Mouse (Mus musculus) megakaryocyte, adult 5-6 weeks (primary cell): ENCODE data around the gene Med9. TPM values are rescaled to one million over a fixed set of nuclear protein-coding genes. Genes with fewer than 3 reads are reported as not detected.
"Not testable (repeated sequence)": the region's sequence is repeated elsewhere in the genome, so short reads cannot be mapped to it uniquely, and the experiment has no call there.

Source experiments
- ATAC-seq: 2 replicates; pipeline ENCODE4 v1.8.0; 2016; ENCODE audit warnings: mild to moderate bottlenecking, inconsistent platforms; ENCODE audit not compliant: poor library complexity, severe bottlenecking
- total RNA-seq, 2 experiments: library from RNA; stranded (forward) in 1 of 2; stranded (reverse) in 1 of 2; fragments of 153-499, 151-499 nt in 1 of 2; fragments of 221-1000, 200-1000 nt in 1 of 2; gene quantifications; 2 replicates each; pipeline versions ENCODE4 v1.2.3 to v1.2.4; 2015 to 2017

Med9 gene
- total RNA-seq, 2 experiments from 2014 or later: 11.0 to 14.1 TPM

GRCm38 (mm10) chr11:59944855-59945254, 3.2 kb upstream of the Med9 start:
- not testable (repeated sequence) for ATAC-seq

GRCm38 (mm10) chr11:59948401-59948767, 378 bp downstream of the Med9 start:
- ATAC-seq: 0 out of 2 replicates have a peak, but pooled peaks have one; percentile 23

- no peak for ATAC-seq
These were observed 4.9 kb downstream of the Med9 start for GRCm38 (mm10) chr11:59952892-59953291.

DNA sequence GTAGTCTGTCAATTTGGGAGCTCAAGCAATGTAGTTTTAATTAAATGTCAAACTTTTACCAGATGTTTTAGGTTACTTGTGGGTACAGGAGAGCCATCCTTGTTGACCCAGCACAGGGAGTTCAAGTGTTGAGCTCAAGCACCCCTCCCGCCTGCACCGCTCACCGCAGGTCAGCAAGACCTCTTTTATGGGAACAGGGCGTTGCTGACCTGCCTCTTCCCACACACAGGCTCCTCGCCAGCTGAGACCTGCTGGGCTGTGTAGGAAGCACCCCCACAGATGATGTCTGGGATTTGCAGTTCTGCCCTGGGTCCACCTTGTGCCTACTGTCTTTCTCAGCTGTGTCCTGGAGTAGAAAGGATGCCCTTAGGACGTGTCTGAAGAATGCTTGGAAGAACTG, 8.7 kb downstream of the Med9 start:
- no peak for ATAC-seq

DNA sequence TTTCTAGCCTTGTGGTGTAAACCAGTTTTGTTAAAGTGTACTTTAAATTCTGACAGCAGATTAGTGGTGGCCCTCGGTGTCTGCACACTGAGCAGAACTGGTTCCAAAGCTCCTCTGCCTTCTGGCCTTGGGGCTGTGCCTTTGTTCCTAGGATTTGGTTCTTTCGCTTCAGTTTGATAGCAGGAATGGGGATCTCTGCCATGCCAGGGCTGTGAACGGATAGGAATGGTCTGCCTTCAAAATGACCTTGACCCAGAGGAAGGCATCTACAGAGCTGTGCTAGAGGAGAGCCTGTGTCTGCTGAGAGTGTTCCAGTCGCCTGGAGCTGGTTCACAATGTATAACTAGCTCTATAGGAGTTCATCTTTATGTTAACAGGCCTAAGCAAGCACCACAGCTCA, 11.4 kb downstream of the Med9 start:
- ATAC-seq: no peak

DNA sequence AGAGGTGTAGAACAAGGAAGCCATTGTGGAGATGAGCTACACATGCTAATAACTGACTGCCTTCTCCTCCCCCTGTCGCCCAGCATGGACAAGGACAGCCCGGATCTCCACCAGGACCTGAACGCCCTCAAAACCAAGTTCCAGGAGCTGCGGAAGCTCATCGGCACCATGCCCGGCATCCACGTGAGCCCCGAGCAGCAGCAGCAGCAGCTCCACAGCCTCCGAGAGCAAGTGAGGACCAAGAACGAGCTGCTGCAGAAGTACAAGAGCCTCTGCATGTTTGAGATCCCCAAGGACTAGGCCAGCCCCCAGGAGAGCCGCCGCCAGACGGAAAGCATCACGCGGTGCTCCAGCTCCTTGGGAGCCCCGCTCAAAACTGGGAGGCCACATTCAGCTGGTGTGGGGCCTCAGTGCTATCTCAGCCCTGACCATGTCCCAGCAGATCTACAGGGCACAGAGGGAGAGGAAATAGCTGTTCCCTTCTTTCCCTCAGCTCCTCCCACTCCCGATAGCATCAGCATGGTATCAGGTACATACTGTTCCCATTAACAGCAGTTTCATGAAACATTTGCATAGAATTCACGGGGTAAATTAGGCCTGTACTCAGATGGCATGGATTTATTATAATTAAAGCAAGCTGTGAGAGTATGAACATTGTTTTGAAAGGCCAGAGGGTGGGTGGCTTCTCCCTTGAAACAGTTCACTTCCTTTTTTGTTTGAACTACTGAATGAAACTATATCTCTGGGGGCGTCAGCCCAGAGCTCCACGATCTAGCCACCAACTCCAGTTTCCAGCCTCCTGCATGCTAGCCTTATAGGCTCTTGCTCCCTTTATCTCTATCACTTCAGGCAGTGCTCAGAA, 12.7 kb downstream of the Med9 start:
- no peak for ATAC-seq

- ATAC-seq: no peak
These were observed 13.4 kb downstream of the Med9 start for GRCm38 (mm10) chr11:59961338-59961875.

DNA sequence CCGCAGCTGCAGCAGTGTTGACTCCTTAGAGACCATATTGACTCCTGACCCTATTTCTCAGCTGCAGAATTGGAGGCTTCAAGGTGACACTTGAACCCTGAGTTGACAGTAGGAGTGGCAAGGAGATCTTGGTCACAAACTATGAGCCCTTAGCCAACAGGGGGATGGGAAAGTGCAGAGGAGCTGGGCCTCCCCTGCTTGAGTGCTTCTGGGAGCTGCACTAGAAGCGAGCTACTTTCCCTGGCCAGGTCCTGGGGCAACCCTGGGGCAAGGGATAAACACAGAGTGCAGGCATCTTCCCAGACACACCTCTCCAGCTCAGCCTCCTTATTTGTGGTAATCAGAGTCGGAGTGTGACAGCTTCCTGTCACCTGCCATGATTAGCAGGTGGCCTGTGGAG, 14.6 kb downstream of the Med9 start:
- no peak for ATAC-seq

GRCm38 (mm10) chr11:59963364-59964162, 15.6 kb downstream of the Med9 start:
- no peak for ATAC-seq

- peak; percentile 11 for ATAC-seq
These were observed 16.3 kb downstream of the Med9 start for GRCm38 (mm10) chr11:59964163-59964758.

- peak; percentile 91 for ATAC-seq
These were observed 16.8 kb downstream of the Med9 start, which contains the start of gene Rasd1 for GRCm38 (mm10) chr11:59964818-59965217. Gene Rasd1 (minus strand): TSS chr11:59964944.

DNA sequence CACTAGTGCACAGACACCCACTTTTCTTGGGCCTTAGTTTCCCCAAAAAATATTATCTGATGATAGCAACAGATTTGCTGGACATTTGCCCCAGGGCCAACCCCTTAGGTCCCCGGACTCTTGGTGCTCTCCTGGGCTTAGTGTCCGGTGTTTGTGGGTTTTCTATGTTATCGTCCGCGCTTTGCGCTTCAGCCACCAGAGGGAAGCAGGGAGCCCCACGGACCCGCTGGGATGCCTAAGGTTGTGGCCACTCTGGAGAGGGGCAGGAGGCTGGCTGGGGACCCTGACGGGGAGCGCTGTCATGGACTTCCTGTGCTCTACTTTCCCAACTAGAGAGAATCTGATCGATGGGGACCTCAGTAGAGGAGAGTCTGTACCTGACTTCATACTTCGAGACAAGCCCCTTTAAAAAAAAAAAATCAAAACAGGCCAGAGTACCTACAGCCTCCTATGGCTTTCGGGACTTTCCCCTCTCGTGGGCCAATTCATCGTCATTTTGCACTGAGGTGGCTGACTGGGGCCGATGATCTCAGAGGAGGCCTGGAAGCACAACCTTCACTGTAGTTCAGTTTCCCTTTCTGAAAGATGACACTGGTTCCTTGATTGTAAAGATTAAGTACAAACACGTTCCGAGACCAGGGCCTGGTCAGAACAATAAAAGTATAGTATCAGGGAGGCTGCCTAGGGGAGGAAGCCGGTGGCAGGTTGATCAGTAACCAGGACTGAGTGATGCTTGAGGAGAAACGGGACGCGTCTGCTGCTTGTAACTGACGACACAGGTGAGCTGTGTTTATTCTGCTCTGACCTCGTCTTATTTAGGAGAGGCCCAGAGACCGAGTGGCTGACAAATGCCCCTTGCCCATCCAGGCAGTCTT, 17.5 kb downstream of the Med9 start:
- ATAC-seq: peak; percentile 82

DNA sequence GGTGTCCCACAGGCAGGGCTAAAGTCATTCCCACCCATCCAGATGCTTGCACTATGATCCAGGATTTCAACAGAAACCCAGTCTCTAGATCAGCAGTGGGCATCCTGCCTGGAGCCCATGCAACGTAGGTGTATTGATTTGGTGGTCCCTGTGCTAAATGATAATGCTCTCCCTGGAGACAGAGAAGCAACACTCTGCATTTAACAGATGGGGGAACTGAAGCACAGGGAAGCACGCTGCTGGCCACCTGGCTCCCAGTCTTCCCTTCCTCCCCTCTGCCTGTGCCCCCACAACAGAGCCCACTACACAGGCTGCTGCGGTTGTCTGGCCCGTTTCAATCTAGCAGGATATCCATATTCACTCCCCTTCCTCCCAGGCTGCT, 18.1 kb downstream of the Med9 start:
- no peak for ATAC-seq

DNA sequence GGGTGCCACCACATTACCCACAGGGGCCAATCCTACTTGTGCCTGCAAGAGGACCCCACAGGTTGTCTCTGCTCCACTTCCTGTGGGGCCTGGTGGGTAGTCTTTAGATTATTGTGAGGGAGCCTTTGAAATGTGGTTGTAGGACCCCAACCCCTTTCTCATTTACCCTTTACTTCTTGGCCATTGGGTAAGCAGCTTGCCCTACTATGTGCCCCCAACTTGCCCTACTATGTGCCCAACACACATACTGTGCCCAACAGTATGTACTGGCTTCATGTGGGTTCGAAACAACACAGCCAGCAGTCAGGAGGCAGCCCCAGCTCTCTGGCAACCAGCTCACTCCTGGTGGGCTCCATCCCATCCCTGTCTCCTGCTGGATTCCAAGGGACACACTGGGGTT, 19.8 kb downstream of the Med9 start:
- ATAC-seq: no peak

DNA sequence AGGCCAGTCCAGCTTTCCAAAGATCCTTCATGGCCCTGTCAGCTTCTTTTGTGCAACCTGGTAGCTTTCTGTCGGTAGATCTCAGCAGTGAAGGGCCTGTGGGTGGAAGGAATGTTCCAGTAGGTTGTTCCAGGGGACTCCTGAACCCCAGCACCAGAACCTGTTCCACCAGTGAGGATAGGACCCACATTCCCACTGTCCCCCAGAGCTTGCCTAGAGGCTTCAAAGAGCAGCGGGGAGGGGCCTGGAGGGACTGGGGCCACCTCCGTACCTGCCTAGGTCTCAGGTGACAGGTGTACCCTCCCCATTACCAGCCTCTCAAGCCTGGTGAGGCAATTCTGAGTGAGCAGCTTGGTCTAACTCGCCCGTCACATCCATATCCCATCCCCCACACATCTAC, 22.8 kb downstream of the Med9 start:
- ATAC-seq: no peak

DNA sequence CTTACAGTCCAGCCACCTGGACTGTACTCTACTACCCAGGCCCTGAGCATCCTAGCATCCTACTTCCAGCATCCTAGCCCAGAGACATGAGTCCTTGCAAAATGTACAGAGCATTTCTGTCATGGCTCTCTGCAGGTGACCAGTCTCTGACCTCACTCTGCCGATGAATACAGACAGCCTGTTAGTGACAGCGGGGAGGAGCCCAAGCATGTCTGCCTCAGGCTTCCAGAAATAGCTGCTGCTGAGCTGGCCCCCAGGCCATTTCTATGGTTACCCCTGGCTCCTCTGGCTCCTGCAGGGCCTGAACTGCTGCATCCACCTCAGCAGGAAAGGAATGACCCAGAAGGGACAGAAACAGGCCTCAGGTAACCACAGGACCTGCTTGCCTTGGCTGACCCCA, 23.7 kb downstream of the Med9 start:
- ATAC-seq: no peak

- ATAC-seq: no peak
These were observed 25.4 kb downstream of the Med9 start for GRCm38 (mm10) chr11:59973389-59973788.

DNA sequence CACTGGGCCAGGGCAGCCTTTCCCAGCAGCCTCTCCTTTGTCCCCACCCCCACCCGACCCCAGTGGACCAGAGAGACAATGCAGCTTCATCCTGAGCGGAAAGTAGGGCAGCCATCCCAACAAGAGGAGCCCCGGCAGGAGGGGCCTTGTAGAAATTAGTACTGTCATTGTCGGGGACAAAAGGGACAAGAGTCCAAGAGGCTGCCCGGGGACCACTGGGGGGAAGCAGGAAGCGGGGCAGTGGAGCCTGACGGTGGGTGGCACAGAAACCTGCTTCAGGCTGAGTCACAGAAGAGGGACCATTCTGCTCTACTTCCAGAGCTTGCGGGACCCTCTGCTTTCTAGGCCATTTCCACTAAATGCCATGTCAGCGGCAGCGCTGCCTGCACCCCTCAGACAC, 27.2 kb downstream of the Med9 start:
- ATAC-seq: no peak

DNA sequence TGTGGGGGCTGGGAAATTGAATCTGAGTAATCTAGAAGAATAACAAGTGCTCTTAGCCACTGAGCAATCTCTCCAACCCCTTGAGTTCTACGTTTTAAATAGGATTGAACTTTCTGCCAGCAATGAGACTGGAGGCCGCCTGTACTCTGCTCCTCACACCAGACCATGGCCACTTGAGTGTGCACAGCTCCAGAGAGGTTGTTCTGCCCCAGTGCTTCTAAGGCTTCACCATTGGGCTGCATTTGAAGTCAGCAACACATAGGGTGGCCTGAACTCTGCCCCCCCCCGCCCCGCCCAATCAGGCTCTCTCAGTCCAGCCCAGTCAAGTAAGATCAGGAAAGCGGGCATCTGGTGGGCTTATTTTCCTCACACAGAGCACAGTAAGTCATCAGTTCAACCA, 29.8 kb downstream of the Med9 start:
- ATAC-seq: no peak

- ATAC-seq: no peak
These were observed 41.4 kb downstream of the Med9 start for GRCm38 (mm10) chr11:59989406-59989805.
